Mouse (Mus musculus): Measurements from ENCODE around the gene Minpp1. TPM values are rescaled to one million over a fixed set of nuclear protein-coding genes. Genes with fewer than 3 reads are reported as not detected.

The Minpp1 gene
- total RNA-seq, 2 experiments from 2014 or later = 23.0 to 25.6 TPM

DNA sequence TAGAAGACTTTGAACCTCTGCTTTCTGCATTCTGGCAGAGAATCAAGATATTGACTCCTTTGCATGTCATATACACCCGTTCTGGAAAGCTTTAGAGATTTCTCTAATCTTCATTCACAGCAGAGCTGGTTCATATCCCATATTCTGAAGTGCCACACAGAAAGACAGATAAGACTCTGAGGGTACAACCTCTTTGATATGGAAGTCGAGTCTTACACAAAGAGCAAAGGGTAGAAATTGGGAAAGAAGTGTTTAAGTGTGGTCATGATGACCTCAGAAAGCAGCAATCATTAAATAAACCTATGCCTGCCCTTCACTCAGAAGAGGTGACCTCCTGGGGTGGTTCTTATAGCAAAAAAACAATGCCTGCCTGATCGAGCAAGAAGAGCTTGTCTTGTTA, 43.2 kb downstream of the Minpp1 start:
- no peak for DNase-seq

DNA sequence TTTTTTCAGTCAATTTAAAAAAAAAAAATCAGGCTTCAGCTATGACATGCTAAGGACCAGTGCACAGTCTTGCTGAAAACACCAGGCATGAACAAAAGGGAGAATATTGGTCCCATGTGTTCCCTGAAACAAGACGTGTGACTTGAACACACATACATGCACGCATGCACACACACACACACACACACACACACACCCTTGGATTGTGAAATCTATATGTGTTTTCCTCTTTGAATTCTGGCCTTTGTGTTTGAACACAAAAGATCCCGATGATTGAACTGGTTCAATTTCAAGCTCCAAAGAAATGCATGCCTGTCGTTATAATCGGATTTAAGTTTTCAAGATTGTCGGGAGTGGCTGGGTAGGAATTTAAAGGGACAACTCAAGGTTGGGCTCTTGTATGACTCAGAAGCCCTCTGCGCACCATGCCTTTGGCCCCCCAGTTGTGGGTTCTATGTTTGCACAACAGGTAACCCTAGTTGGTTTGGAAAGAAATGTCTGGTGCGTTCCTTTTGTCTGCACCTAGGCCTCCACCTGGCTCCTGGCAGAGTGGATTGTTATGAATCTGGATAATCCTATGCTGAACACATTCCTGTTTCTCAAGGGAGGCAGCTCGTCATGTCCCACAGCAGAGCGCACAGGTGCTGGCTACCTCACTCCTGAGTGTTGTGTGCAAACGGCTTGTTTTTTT, 43.8 kb downstream of the Minpp1 start:
- no peak for DNase-seq

DNA sequence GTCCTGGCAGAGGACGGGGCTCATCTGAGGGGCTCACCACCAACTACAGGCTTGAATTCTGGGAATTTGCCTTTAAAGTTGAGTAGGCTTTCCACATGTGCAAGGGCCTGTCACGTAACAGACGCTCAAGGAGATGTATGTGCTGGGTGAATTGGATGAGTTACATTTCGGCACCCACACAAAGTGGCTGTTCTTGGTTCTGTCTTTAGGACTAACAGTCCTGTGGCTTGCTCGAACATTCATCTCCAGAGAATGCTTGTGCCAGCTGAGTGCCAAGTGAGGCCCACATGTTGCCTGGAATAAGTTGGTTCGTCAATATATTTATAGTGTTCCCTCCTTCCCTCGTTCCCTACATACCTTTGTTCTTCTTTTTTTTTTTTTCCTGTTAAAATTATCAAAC, 44.7 kb downstream of the Minpp1 start:
- no peak for DNase-seq

GRCm38 (mm10) chr19:32532331-32532730, 46.8 kb downstream of the Minpp1 start:
- no peak for DNase-seq

DNA sequence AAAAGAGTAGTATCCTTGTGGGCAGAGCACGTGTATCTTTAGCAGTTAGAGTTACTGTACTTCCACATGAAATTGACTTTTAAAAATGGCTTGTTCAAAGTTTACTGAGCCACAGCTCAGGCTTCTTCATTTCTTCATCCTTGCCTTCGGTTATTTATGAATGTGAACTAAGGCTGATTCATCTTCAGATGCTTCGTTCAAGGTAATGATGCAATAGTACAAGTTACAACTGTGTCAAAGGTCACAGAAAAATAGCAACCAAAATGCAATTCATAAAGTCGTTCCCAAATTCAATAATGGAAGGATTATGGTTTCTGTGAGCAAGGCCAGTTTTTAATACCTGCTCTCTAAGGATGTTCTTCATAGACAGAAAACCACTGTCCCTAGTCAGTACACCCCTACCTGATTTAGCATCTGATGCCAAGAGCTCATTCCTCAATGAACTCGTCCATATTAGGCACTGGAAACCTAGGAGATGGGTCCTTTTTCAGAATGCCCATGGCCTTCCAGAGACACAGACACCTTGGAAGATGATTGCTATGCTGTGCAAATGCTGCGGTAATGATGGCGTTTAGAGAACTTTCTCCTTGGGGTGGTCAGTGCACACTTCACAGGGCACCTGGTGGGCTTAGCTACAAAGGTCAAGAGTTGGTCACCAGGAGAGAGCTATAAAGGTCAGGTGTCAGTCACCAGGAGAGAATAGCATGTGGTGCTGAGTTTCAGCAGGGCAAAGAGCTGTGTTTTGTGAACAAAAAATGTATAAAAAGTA, 47.4 kb downstream of the Minpp1 start:
- DNase-seq = no peak

DNA sequence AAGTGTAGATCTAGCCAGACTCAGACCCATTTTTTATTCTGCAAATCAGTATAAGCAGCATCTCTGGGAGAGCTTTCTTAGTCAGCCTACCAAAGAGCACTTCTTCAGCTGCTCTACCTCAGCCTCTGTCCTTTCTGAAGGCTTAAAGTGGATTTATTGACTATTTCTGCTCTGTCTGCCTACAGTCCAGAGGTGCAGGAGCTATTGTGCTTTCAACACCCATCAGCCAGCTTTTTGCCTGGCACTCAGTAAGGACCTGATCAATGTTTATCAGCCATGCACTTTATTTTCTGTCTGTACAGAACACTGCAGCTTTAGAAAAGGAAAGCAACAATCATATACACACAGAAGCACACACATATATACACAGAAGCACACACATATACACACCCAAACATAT, 49.3 kb downstream of the Minpp1 start:
- no peak for DNase-seq

- DNase-seq = no peak
Observed at GRCm38 (mm10) chr19:32542784-32543490, 57.4 kb downstream of the Minpp1 start.

DNA sequence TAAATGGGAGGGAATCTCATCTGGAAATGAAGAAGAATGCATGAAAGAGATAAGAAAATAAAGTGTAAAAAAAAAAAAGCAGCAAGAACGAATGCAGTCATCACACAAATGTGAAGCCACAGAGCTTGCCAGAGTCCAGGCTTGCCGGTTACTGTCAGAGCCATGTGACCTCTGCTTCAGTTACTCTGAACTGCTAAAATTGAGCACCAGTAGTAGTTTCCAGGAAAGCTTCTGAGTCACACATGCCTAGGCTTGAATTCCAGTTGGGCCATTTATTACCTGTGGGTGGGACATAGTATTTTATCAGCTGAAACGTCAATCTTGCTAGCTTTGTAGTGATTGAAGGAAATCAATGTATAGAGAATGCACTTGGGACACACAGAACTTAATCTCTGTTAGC, 61.8 kb downstream of the Minpp1 start:
- DNase-seq = no peak

DNA sequence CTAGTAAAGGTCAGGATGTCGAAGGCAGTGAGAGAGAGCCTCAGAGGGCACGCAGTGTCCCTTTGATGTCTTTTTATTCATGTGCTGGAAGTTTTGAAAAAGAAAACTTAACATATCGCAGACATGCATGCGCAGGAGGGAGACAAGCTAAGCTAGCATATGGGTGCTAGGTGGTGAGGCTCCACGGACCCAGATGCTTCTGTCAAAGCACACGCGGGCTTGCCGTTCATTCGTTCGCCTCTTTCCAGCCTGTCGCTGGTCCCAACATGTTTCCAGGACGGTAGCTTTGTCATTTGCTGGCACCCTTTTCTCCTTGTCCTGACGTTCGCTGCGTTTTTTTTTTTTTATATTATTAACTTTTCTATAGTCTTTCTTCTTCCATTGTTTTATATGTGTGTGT, 62.6 kb downstream of the Minpp1 start:
- DNase-seq = no peak

DNA sequence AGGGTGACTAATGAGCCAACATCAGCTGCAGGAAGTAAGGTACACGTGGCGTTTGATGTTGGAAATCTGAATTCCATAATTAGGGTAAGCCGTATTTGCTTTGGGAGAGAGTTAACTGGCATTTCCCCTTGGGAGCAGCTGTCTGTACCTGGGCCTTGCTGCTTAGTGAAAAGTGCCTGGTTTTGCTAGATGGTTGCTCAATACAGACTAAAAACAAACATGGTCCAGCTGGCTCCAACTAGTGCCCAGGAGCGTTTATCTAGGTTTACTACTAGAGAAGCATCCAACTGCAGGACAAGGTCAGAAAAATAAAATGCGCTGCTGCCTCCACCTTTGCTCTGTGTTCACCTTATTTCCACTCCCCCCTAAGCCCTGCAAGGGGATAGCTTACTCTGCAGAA, 64.9 kb downstream of the Minpp1 start:
- no peak for DNase-seq

DNA sequence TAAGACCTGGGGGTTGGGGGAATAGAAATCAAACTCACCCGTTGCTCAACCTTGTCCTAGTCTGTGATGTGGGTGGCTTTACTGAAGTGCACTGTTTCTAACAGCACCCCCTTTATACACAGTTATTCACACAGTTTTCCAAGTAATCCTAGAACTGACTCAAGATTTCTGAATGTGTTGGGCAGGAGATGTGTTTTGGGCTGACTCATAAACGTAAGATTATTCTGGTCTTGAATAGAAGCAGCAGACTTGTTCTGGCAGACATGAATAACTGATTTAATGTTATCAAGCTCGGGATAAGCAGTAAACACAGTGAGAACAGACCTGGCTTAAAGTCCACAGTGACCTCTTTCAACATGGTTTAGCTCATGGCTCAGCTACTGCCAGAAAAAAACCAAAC, 65.9 kb downstream of the Minpp1 start:
- DNase-seq = no peak

DNA sequence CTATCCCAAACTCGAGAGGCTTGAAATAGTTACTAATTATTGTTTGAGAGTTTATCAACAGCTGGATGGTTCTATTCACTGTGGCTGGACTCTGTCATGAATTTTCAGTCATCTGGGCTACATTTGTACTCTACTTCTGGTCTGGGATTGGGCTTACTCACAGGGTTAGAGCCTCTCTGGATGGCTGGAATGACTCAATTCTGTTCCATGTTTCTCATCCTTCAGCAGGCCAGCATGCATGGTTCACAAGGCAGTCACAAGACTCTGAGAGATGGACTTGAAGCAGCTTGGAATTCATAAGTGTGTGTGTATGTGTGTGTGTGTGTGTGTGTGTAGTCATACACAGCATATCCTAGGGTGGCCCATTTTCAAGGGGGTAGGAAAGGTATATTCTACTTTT, 66.5 kb downstream of the Minpp1 start:
- DNase-seq = no peak

- no peak for DNase-seq
Observed at GRCm38 (mm10) chr19:32553310-32553709, 67.7 kb downstream of the Minpp1 start.

DNA sequence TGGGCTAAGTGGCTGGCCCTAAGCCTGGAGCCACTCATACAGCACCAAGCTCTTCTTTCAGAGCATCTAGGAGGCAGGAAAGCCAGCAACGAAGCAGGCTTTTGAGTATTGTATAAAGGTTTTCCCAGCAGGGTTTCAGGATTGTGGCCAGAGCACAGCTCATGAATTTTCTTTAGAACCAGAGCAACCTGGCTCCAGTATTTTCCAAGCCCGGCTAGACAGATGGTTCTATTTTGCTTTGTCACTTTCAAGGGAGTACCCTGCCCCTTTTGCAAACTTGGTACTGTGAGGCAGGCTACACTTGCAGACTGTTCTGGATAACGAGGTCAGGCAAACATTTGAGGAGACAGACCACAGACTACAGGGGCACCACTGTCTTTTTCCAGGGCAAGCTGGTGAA, 69.7 kb downstream of the Minpp1 start:
- DNase-seq = no peak

Other genes with a start within 250 kb of the Minpp1 start
- gene Sgms1, start 96.1 kb upstream of the Minpp1 start, total RNA-seq (2021) = 10 to 100 TPM; 51.0 to 52.7 TPM
- gene Rpl9-ps6, start 19.2 kb upstream of the Minpp1 start, total RNA-seq (2021) = 10 to 100 TPM; 43.7 to 46.4 TPM
- 10 to 100 TPM; 11.4 to 13.2 TPM for gene Papss2, start 110.0 kb downstream of the Minpp1 start, total RNA-seq (2021)

Data from gastrocnemius, postnatal 10 days (tissue).